Mouse (Mus musculus): ENCODE measurements around the gene Ddx39b. TPM values are rescaled to one million over a fixed set of nuclear protein-coding genes. Genes with fewer than 3 reads are reported as not detected.

The Ddx39b gene
- total and polyA plus RNA-seq, 3 experiments, result 206 to 787 (median 581) TPM

GRCm38 (mm10) chr17:35226561-35227046 is 14.9 kb upstream of the Ddx39b start:
- H3K4me3 ChIP-seq (ENCODE audit: control insufficient read depth in 1 of 2, insufficient read depth in 1 of 2, low read depth in 2 of 2, low read length in 2 of 2), result no peak overlapping the region
- no peaks in the 10 kb centered on the region for H3K27me3 ChIP-seq (ENCODE audit: control insufficient read depth in 1 of 2, insufficient read depth in 2 of 2, low read length in 2 of 2)
- no peak overlapping the region for H3K9ac ChIP-seq (ENCODE audit: control insufficient read depth, low read depth, low read length, poor library complexity, severe bottlenecking)
- H3K9me3 ChIP-seq (replicated peaks; ENCODE audit: insufficient read depth, low read length), result no peaks in the 10 kb centered on the region
- no peaks in the 10 kb centered on the region for H3K4me1 ChIP-seq (ENCODE audit: control insufficient read depth in 1 of 2, insufficient read depth in 2 of 2, low read length in 2 of 2)
- H3K36me3 ChIP-seq (ENCODE audit: control insufficient read depth in 1 of 2, insufficient read depth in 2 of 2, low read length in 2 of 2), result peaks cover 0 to 14% of the 10 kb centered on the region in 2 experiments; a peak in 2 of 4 replicates
- H3K79me2 ChIP-seq (ENCODE audit: control insufficient read depth, insufficient read depth, low read length, poor library complexity), result peaks cover 10% of the 10 kb centered on the region
- DNase-seq (ENCODE audit: low read depth, low spot score), result no peak
- no peak for TF ChIP-seq MXI1 (IDR thresholded peaks at IDR 0.05; ENCODE audit: low read depth, low read length)
- TF ChIP-seq BHLHE40 (IDR thresholded peaks at IDR 0.05; ENCODE audit: borderline replicate concordance, low read depth, low read length), result no peak
- no peak for TF ChIP-seq JUND (IDR thresholded peaks at IDR 0.05; ENCODE audit: low read depth, low read length)
- TF ChIP-seq ZNF384 (IDR thresholded peaks at IDR 0.05; ENCODE audit: low read depth, low read length), result no peak
- TF ChIP-seq TAL1 (IDR thresholded peaks at IDR 0.05; ENCODE audit: low read length), result no peak
- TF ChIP-seq CTCF (IDR thresholded peaks at IDR 0.05 in 2 of 3, conservative IDR thresholded peaks at IDR 0.05 in 1 of 3; ENCODE audit: control insufficient read depth in 1 of 3, insufficient read depth in 1 of 3, low read depth in 2 of 3, low read length in 3 of 3, poor library complexity in 1 of 3, severe bottlenecking in 1 of 3), result peak in 1 of 3 experiments; percentile 19; a peak in 1 of 6 replicates
- no peak overlapping the region for H3K27ac ChIP-seq (ENCODE audit: control insufficient read depth, low read depth, low read length)

DNA sequence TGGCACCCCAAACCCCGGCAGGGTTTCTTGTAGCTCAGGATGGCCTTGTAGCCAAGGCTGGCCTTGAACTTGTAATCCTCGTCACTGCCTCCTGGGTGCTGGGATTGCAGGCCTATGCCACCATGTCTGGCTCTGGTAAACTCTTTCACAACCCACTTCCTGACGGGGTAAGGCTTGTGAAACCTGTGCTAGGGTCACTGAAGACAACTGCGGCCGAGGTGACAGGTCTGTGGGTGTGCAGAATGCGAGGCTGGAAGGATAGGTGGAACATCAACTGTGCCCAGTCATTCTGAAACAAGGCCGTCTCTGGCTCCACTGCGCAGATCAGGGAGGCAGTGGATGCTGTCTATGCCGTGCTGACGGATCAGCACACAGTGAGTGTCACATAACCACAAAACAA is 10.5 kb upstream of the Ddx39b start:
- Histone ChIP-seq H3K27ac (ENCODE audit: control insufficient read depth, low read depth, low read length) (no peak overlapping the region), H3K4me3 (ENCODE audit: control insufficient read depth in 1 of 2, insufficient read depth in 1 of 2, low read depth in 2 of 2, low read length in 2 of 2) (no peak overlapping the region)
- no peak for DNase-seq (ENCODE audit: low read depth, low spot score)

GRCm38 (mm10) chr17:35232043-35232442 is 9.5 kb upstream of the Ddx39b start:
- Histone ChIP-seq H3K27me3 (ENCODE audit: control insufficient read depth in 1 of 2, insufficient read depth in 2 of 2, low read length in 2 of 2) (no peaks in the 10 kb centered on the region), H3K27ac (ENCODE audit: control insufficient read depth, low read depth, low read length) (no peak overlapping the region), H3K4me1 (ENCODE audit: control insufficient read depth in 1 of 2, insufficient read depth in 2 of 2, low read length in 2 of 2) (peaks cover 0 to 9% of the 10 kb centered on the region in 2 experiments; a peak in 2 of 4 replicates), H3K9ac (ENCODE audit: control insufficient read depth, low read depth, low read length, poor library complexity, severe bottlenecking) (no peak overlapping the region), H3K9me3 (replicated peaks; ENCODE audit: insufficient read depth, low read length) (no peaks in the 10 kb centered on the region), H3K79me2 (ENCODE audit: control insufficient read depth, insufficient read depth, low read length, poor library complexity) (peaks cover 27% of the 10 kb centered on the region), H3K4me3 (ENCODE audit: control insufficient read depth in 1 of 2, insufficient read depth in 1 of 2, low read depth in 2 of 2, low read length in 2 of 2) (no peak overlapping the region), H3K36me3 (ENCODE audit: control insufficient read depth in 1 of 2, insufficient read depth in 2 of 2, low read length in 2 of 2) (peaks cover 6 to 13% of the 10 kb centered on the region in 2 experiments)
- peak; percentile 78 for DNase-seq (ENCODE audit: low read depth, low spot score)
- TF ChIP-seq POLR2A (IDR thresholded peaks at IDR 0.05; ENCODE audit: control insufficient read depth in 1 of 2, insufficient read depth in 1 of 2, low read depth in 1 of 2, low read length in 2 of 2, poor library complexity in 1 of 2) (no peak), CHD1 (IDR thresholded peaks at IDR 0.05; ENCODE audit: low read depth, low read length) (no peak), GABPA (IDR thresholded peaks at IDR 0.05; ENCODE audit: low read depth, low read length) (no peak), RCOR1 (IDR thresholded peaks at IDR 0.05; ENCODE audit: low read depth, low read length) (no peak), GATA1 (IDR thresholded peaks at IDR 0.05; ENCODE audit: low read depth, low read length) (no peak), BHLHE40 (IDR thresholded peaks at IDR 0.05; ENCODE audit: borderline replicate concordance, low read depth, low read length) (no peak), POLR2AphosphoS5 (IDR thresholded peaks at IDR 0.05; ENCODE audit: borderline replicate concordance, low read depth, low read length) (no peak), CHD2 (IDR thresholded peaks at IDR 0.05; ENCODE audit: low read length) (no peak), MEF2A (IDR thresholded peaks at IDR 0.05; ENCODE audit: extremely low read depth, insufficient replicate concordance, low read depth, low read length, poor library complexity, severe bottlenecking) (no peak), USF2 (IDR thresholded peaks at IDR 0.05; ENCODE audit: borderline replicate concordance in 1 of 2, insufficient read depth in 1 of 2, low read depth in 1 of 2, low read length in 2 of 2) (no peak), ZC3H11A (IDR thresholded peaks at IDR 0.05; ENCODE audit: low read depth, low read length) (peak; percentile 86), SIN3A (IDR thresholded peaks at IDR 0.05; ENCODE audit: low read length) (peak; percentile 65; the same call in 1 of the 2 replicates), HCFC1 (IDR thresholded peaks at IDR 0.05; ENCODE audit: low read depth, low read length) (0 out of 2 replicates have a peak, but pooled peaks have one; percentile 21)

More for the DNA sequence above, 10.5 kb upstream of the Ddx39b start:
- Histone ChIP-seq H3K27me3 (ENCODE audit: control insufficient read depth in 1 of 2, insufficient read depth in 2 of 2, low read length in 2 of 2) (no peaks in the 10 kb centered on the region), H3K36me3 (ENCODE audit: control insufficient read depth in 1 of 2, insufficient read depth in 2 of 2, low read length in 2 of 2) (peaks cover 6 to 13% of the 10 kb centered on the region in 2 experiments), H3K4me1 (ENCODE audit: control insufficient read depth in 1 of 2, insufficient read depth in 2 of 2, low read length in 2 of 2) (peaks cover 0 to 9% of the 10 kb centered on the region in 2 experiments; a peak in 2 of 4 replicates), H3K9me3 (replicated peaks; ENCODE audit: insufficient read depth, low read length) (no peaks in the 10 kb centered on the region), H3K9ac (ENCODE audit: control insufficient read depth, low read depth, low read length, poor library complexity, severe bottlenecking) (no peak overlapping the region), H3K79me2 (ENCODE audit: control insufficient read depth, insufficient read depth, low read length, poor library complexity) (peaks cover 27% of the 10 kb centered on the region)
- TF ChIP-seq ELF1 (IDR thresholded peaks at IDR 0.05; ENCODE audit: low read depth, low read length), result no peak
- TF ChIP-seq SIN3A (IDR thresholded peaks at IDR 0.05; ENCODE audit: low read length), result no peak
- TF ChIP-seq ZKSCAN1 (IDR thresholded peaks at IDR 0.05; ENCODE audit: low read depth, low read length), result no peak
- no peak for TF ChIP-seq GATA1 (IDR thresholded peaks at IDR 0.05; ENCODE audit: low read depth, low read length)
- no peak for TF ChIP-seq NRF1 (IDR thresholded peaks at IDR 0.05; ENCODE audit: insufficient read depth, low read depth, low read length, poor library complexity, severe bottlenecking)
- no peak for TF ChIP-seq NELFE (IDR thresholded peaks at IDR 0.05; ENCODE audit: low read depth, low read length)
- TF ChIP-seq POLR2AphosphoS2 (IDR thresholded peaks at IDR 0.05; ENCODE audit: low read length), result no peak
- TF ChIP-seq MAZ (IDR thresholded peaks at IDR 0.05; ENCODE audit: low read depth, low read length), result no peak
- no peak for TF ChIP-seq ETS1 (IDR thresholded peaks at IDR 0.05; ENCODE audit: low read depth, low read length)
- TF ChIP-seq ZMIZ1 (IDR thresholded peaks at IDR 0.05; ENCODE audit: low read depth, low read length), result no peak
- no peak for TF ChIP-seq MAX (IDR thresholded peaks at IDR 0.05; ENCODE audit: low read length)
- TF ChIP-seq ZC3H11A (IDR thresholded peaks at IDR 0.05; ENCODE audit: low read depth, low read length), result no peak
- no peak for TF ChIP-seq TAL1 (IDR thresholded peaks at IDR 0.05; ENCODE audit: low read length)
- no peak for TF ChIP-seq CTCF (IDR thresholded peaks at IDR 0.05 in 2 of 3, conservative IDR thresholded peaks at IDR 0.05 in 1 of 3; ENCODE audit: control insufficient read depth in 1 of 3, insufficient read depth in 1 of 3, low read depth in 2 of 3, low read length in 3 of 3, poor library complexity in 1 of 3, severe bottlenecking in 1 of 3)
- TF ChIP-seq TCF12 (IDR thresholded peaks at IDR 0.05; ENCODE audit: low read depth, low read length), result no peak
- no peak for TF ChIP-seq TBP (IDR thresholded peaks at IDR 0.05; ENCODE audit: low read depth, low read length)
- no peak for TF ChIP-seq CHD2 (IDR thresholded peaks at IDR 0.05; ENCODE audit: low read length)
- no peak for TF ChIP-seq UBTF (IDR thresholded peaks at IDR 0.05; ENCODE audit: borderline replicate concordance, insufficient read depth, low read depth, low read length)
- TF ChIP-seq GABPA (IDR thresholded peaks at IDR 0.05; ENCODE audit: low read depth, low read length), result no peak
